Mouse (Mus musculus): ENCODE results near the gene Smtn.

- TF ChIP-seq POLR2A (IDR thresholded peaks at IDR 0.05; ENCODE audit: borderline replicate concordance, extremely low read depth, low read depth, low read length), result no peak
- no peak for TF ChIP-seq CTCF (IDR thresholded peaks at IDR 0.05; ENCODE audit: insufficient read depth, low read length)
These were observed 24.3 kb downstream of the Smtn start for GRCm38 (mm10) chr11:3516121-3516520.

Measured in lung, adult 2 months (tissue).